Comparison of ENCODE assay signal across 10 mouse cellular contexts in genomic region chr7:25205355-25206093, GRCm38 (mm10). TPM values are rescaled to one million over a fixed set of nuclear protein-coding genes. Genes with fewer than 3 reads are reported as not detected.
A peak's percentile ranks its signal among the peaks of the same experiment; 100 is the strongest.
DNase-seq lines count a peak whose midpoint lies in the region; ATAC-seq lines count a peak whose summit lies in the region.
"Had no signal": no experiment of that assay in that cellular context is flagged by ENCODE, and none has a peak within 500 bp of the region (broad histone marks: within the 10 kb centered on the region; RNA-seq: fewer than 3 reads in every experiment).

No protein-coding gene starts in this region.

- peaks cover 8% of the 10 kb centered on the region for H3K4me1 ChIP-seq in heart, embryonic 16.5 days (ENCODE audit: control insufficient read depth, insufficient read depth, low read length)
- H3K4me1 ChIP-seq in forebrain, embryonic 16.5 days (replicated peaks; ENCODE audit: control insufficient read depth, insufficient read depth, low read length) = no peaks in the 10 kb centered on the region
- H3K4me1 ChIP-seq: limb, embryonic 13.5 days had no signal

- H3K4me3 ChIP-seq in heart, embryonic 16.5 days (ENCODE audit: low read length) = no peak overlapping the region
- H3K4me3 ChIP-seq in forebrain, embryonic 16.5 days (replicated peaks; ENCODE audit: low read length) = no peak overlapping the region
- H3K4me3 ChIP-seq: limb, embryonic 13.5 days had no signal

- H3K4me2 ChIP-seq in heart, embryonic 16.5 days (ENCODE audit: low read depth, low read length) = peak overlapping the region; percentile 21; the same call in 1 of the 2 replicates
- H3K4me2 ChIP-seq in forebrain, embryonic 16.5 days (ENCODE audit: low read length) = no peak overlapping the region
- H3K4me2 ChIP-seq: limb, embryonic 13.5 days had no signal

- no peak for DNase-seq in heart, postnatal 4 days
- DNase-seq in c-Kit-positive CD71-negative TER-119-negative erythroid progenitor cells, embryonic 14.5 days (ENCODE audit: low read depth) = peak; percentile 34
- peak; percentile 51 for DNase-seq in lung, postnatal 25 days (ENCODE audit: low spot score)
- DNase-seq in thymus, adult 18-20 months = peak; percentile 58 to 78
- no peak for DNase-seq in adrenal gland, adult 2 months
- no peak for DNase-seq in adrenal gland, adult (ENCODE audit: inconsistent age in 2 of 2, low spot score in 1 of 2)
- DNase-seq: forebrain, postnatal 0 days had no signal

- H3K9ac ChIP-seq in heart, embryonic 16.5 days (ENCODE audit: low read length) = peak overlapping the region; percentile 36; the same call in 1 of the 2 replicates
- no peak overlapping the region for H3K9ac ChIP-seq in forebrain, embryonic 16.5 days (replicated peaks; ENCODE audit: low read depth, low read length)
- H3K9ac ChIP-seq: forebrain, postnatal 0 days; limb, embryonic 13.5 days had no signal

- H3K27me3 ChIP-seq in heart, embryonic 16.5 days (ENCODE audit: control insufficient read depth, insufficient read depth, low read length) = no peaks in the 10 kb centered on the region
- no peaks in the 10 kb centered on the region for H3K27me3 ChIP-seq in forebrain, embryonic 16.5 days (replicated peaks; ENCODE audit: control insufficient read depth, insufficient read depth, low read length)
- H3K27me3 ChIP-seq: limb, embryonic 13.5 days had no signal

- WGBS in heart, embryonic 16.5 days = 70% methylated on average over 16 of the region's 16 CpGs
- WGBS in forebrain, embryonic 16.5 days = 85% methylated on average over 16 of the region's 16 CpGs

- peaks cover 6% of the 10 kb centered on the region for H3K36me3 ChIP-seq in heart, embryonic 16.5 days (ENCODE audit: control insufficient read depth, insufficient read depth)
- peaks cover 13% of the 10 kb centered on the region for H3K36me3 ChIP-seq in forebrain, embryonic 16.5 days (ENCODE audit: control insufficient read depth, insufficient read depth)

- ATAC-seq in heart, embryonic 16.5 days (replicated peaks; ENCODE audit: extremely low read depth, insufficient read depth, low FRiP score) = peak; percentile 24; the same call in 1 of the 2 replicates
- ATAC-seq in forebrain, embryonic 16.5 days = no peak
- ATAC-seq: forebrain, postnatal 0 days had no signal

- H3K9me3 ChIP-seq in heart, embryonic 16.5 days (replicated peaks; ENCODE audit: control insufficient read depth, low read length) = no peaks in the 10 kb centered on the region
- H3K9me3 ChIP-seq in forebrain, embryonic 16.5 days (ENCODE audit: control insufficient read depth, low read length) = no peaks in the 10 kb centered on the region
- H3K9me3 ChIP-seq: limb, embryonic 13.5 days had no signal

- H3K27ac ChIP-seq in heart, embryonic 16.5 days (ENCODE audit: low read length) = no peak overlapping the region
- no peak overlapping the region for H3K27ac ChIP-seq in forebrain, embryonic 16.5 days (ENCODE audit: low read length)
- H3K27ac ChIP-seq: limb, embryonic 13.5 days had no signal

RNA-seq across cellular contexts. Expression of gene Dedd2, which starts 14.9 kb away (rescaled TPM):
- 8.3 and 8.6 TPM in 2 replicates for polyA plus RNA-seq in heart, embryonic 16.5 days (2015; fragmentation: Nextera tagmentation; extraction: Ambion mirVana)
- 1 to 10 TPM; 7.2 to 9.6 TPM for total RNA-seq in heart, postnatal 4 days (2021)
- 10 to 100 TPM; 15.6 to 17.9 TPM for total RNA-seq in adrenal gland, adult 2 months (2021)
- 36.3 and 39.5 TPM in 2 replicates for polyA plus RNA-seq in adrenal gland, adult 2 months (2012; rRNA removed)
- 14.7 and 15.0 TPM in 2 replicates for polyA plus RNA-seq in forebrain, embryonic 16.5 days (2015; fragmentation: Nextera tagmentation; extraction: Ambion mirVana)

RNA-seq across cellular contexts. Expression of gene Zfp526, which starts 15.7 kb away (rescaled TPM):
- polyA plus RNA-seq in heart, embryonic 16.5 days (2015; fragmentation: Nextera tagmentation; extraction: Ambion mirVana) = 2.2 and 2.3 TPM in 2 replicates
- 10 to 100 TPM in 1 of 2 experiments, 1 to 10 TPM in 1; 9.9 to 10.2 TPM for total RNA-seq in heart, postnatal 4 days (2021)
- 10 to 100 TPM in 1 of 2 experiments, 1 to 10 TPM in 1; 9.9 to 10.4 TPM for total RNA-seq in adrenal gland, adult 2 months (2021)
- 16.3 and 19.9 TPM in 2 replicates for polyA plus RNA-seq in adrenal gland, adult 2 months (2012; rRNA removed)
- polyA plus RNA-seq in forebrain, embryonic 16.5 days (2015; fragmentation: Nextera tagmentation; extraction: Ambion mirVana) = 1.8 and 1.9 TPM in 2 replicates

RNA-seq across cellular contexts. Expression of gene Pou2f2, which starts 26.0 kb away (rescaled TPM):
- polyA plus RNA-seq in heart, embryonic 16.5 days (2015; fragmentation: Nextera tagmentation; extraction: Ambion mirVana) = 0.42 and 0.58 TPM in 2 replicates
- total RNA-seq in heart, postnatal 4 days (2021) = under 1 TPM; 0.36 to 0.79 TPM
- total RNA-seq in adrenal gland, adult 2 months (2021) = under 1 TPM; 0.46 to 0.90 TPM
- polyA plus RNA-seq in adrenal gland, adult 2 months (2012; rRNA removed) = 2.7 and 3.2 TPM in 2 replicates
- 10.6 and 17.0 TPM in 2 replicates for polyA plus RNA-seq in forebrain, embryonic 16.5 days (2015; fragmentation: Nextera tagmentation; extraction: Ambion mirVana)

RNA-seq across cellular contexts. Expression of gene Gsk3a, which starts 32.1 kb away (rescaled TPM):
- 6.7 and 6.8 TPM in 2 replicates for polyA plus RNA-seq in heart, embryonic 16.5 days (2015; fragmentation: Nextera tagmentation; extraction: Ambion mirVana)
- total RNA-seq in heart, postnatal 4 days (2021) = 10 to 100 TPM; 68.2 to 70.9 TPM
- 100 to 1,000 TPM in 1 of 2 experiments, 10 to 100 TPM in 1; 98.9 to 107 TPM for total RNA-seq in adrenal gland, adult 2 months (2021)
- polyA plus RNA-seq in adrenal gland, adult 2 months (2012; rRNA removed) = 121 and 150 TPM in 2 replicates
- 14.9 and 17.1 TPM in 2 replicates for polyA plus RNA-seq in forebrain, embryonic 16.5 days (2015; fragmentation: Nextera tagmentation; extraction: Ambion mirVana)

RNA-seq across cellular contexts. Expression of gene Erf, which starts 45.0 kb away (rescaled TPM):
- polyA plus RNA-seq in heart, embryonic 16.5 days (2015; fragmentation: Nextera tagmentation; extraction: Ambion mirVana) = 8.5 and 11.2 TPM in 2 replicates
- total RNA-seq in heart, postnatal 4 days (2021) = 10 to 100 TPM; 47.5 to 53.2 TPM
- total RNA-seq in adrenal gland, adult 2 months (2021) = 10 to 100 TPM; 16.5 to 26.6 TPM
- 50.4 and 52.8 TPM in 2 replicates for polyA plus RNA-seq in adrenal gland, adult 2 months (2012; rRNA removed)
- polyA plus RNA-seq in forebrain, embryonic 16.5 days (2015; fragmentation: Nextera tagmentation; extraction: Ambion mirVana) = 4.8 and 5.3 TPM in 2 replicates

Comparison
In these comparisons a context has a peak if more than half of its experiments do, and no peak if none do; other contexts are left out.
1. DNase-seq: peak in c-Kit-positive CD71-negative TER-119-negative erythroid progenitor cells, embryonic 14.5 days (single experiment), lung, postnatal 25 days (single experiment) and thymus, adult 18-20 months (2 of 2); none in heart, postnatal 4 days (single experiment), adrenal gland, adult 2 months (single experiment) and adrenal gland, adult (0 of 2).